Mouse (Mus musculus) right cerebral cortex, postnatal 10 days (tissue): ENCODE results near the gene Enpp7.

Source experiments
- DNase-seq, 2 experiments: peaks; one replicate each; pipeline ENCODE4 v3.0.0; 2021; ENCODE audit warnings: low spot score in 2 of 2

Enpp7 gene

GRCm38 (mm10) chr11:118987999-118988398, at the start of gene Enpp7:
Gene Enpp7, plus strand, starts transcription at chr11:118988188.
- no peak for DNase-seq

GRCm38 (mm10) chr11:118939731-118940130, 48.3 kb upstream of the Enpp7 start:
- DNase-seq, result no peak

- peak; percentile 85 to 89 for DNase-seq
Measured at GRCm38 (mm10) chr11:118940539-118940938, 47.4 kb upstream of the Enpp7 start.

- DNase-seq, result no peak
Measured at GRCm38 (mm10) chr11:118941268-118941667, 46.7 kb upstream of the Enpp7 start.

GRCm38 (mm10) chr11:118945868-118946267, 42.1 kb upstream of the Enpp7 start:
- no peak for DNase-seq

GRCm38 (mm10) chr11:118955016-118955415, 33.0 kb upstream of the Enpp7 start:
- no peak for DNase-seq

- DNase-seq, result peak; percentile 85 to 87
Measured at GRCm38 (mm10) chr11:118957070-118957471, 30.9 kb upstream of the Enpp7 start.

GRCm38 (mm10) chr11:118960649-118961048, 27.3 kb upstream of the Enpp7 start:
- DNase-seq, result peak; percentile 75 to 83

- no peak for DNase-seq
Measured at GRCm38 (mm10) chr11:118962478-118962877, 25.5 kb upstream of the Enpp7 start.

- DNase-seq, result no peak
Measured at GRCm38 (mm10) chr11:118963926-118964325, 24.1 kb upstream of the Enpp7 start.

- no peak for DNase-seq
Measured at GRCm38 (mm10) chr11:118965078-118965477, 22.9 kb upstream of the Enpp7 start.

- DNase-seq, result peak in 1 of 2 experiments; percentile 56
Measured at GRCm38 (mm10) chr11:118971470-118972034, 16.4 kb upstream of the Enpp7 start.

- peak in 1 of 2 experiments; percentile 53 for DNase-seq
Measured at GRCm38 (mm10) chr11:118972431-118973377, 15.3 kb upstream of the Enpp7 start.

GRCm38 (mm10) chr11:118974340-118974739, 13.6 kb upstream of the Enpp7 start:
- no peak for DNase-seq

GRCm38 (mm10) chr11:118975427-118975826, 12.6 kb upstream of the Enpp7 start:
- peak; percentile 77 to 85 for DNase-seq

- no peak for DNase-seq
Measured at GRCm38 (mm10) chr11:118975917-118976316, 12.1 kb upstream of the Enpp7 start.

- no peak for DNase-seq
Measured at GRCm38 (mm10) chr11:118980388-118980787, 7.6 kb upstream of the Enpp7 start.

- no peak for DNase-seq
Measured at GRCm38 (mm10) chr11:118981012-118981776, 6.8 kb upstream of the Enpp7 start.

GRCm38 (mm10) chr11:118982593-118983113, 5.3 kb upstream of the Enpp7 start:
- DNase-seq, result no peak

GRCm38 (mm10) chr11:118985571-118985970, 2.4 kb upstream of the Enpp7 start:
- DNase-seq, result no peak

- DNase-seq, result no peak
Measured at GRCm38 (mm10) chr11:118992781-118993180, 4.8 kb downstream of the Enpp7 start.

GRCm38 (mm10) chr11:118995448-118995847, 7.5 kb downstream of the Enpp7 start:
- no peak for DNase-seq
